Mouse (Mus musculus) MN1 (cell line): ENCODE results near the gene Adprhl1.

Source experiments
- DNase-seq: peaks from one replicate; pipeline ENCODE4 v3.0.0-alpha.2; 2016; ENCODE audit warnings: low spot score

Gene Adprhl1

GRCm38 (mm10) chr8:13229802-13230201 lies 24.2 kb downstream of the Adprhl1 start:
- no peak for DNase-seq

- no peak for DNase-seq
Observed at GRCm38 (mm10) chr8:13228923-13229610, 24.9 kb downstream of the Adprhl1 start.

GRCm38 (mm10) chr8:13227184-13227583 lies 26.8 kb downstream of the Adprhl1 start:
- peak; percentile 60 for DNase-seq

- no peak for DNase-seq
Observed at GRCm38 (mm10) chr8:13226288-13226687, 27.7 kb downstream of the Adprhl1 start.

- no peak for DNase-seq
Observed at GRCm38 (mm10) chr8:13224426-13224825, 29.5 kb downstream of the Adprhl1 start.

- DNase-seq = no peak
Observed at GRCm38 (mm10) chr8:13218441-13218840, 35.5 kb downstream of the Adprhl1 start.

GRCm38 (mm10) chr8:13217986-13218385 lies 36.0 kb downstream of the Adprhl1 start:
- no peak for DNase-seq

- no peak for DNase-seq
Observed at GRCm38 (mm10) chr8:13217093-13217492, 36.9 kb downstream of the Adprhl1 start.

GRCm38 (mm10) chr8:13216386-13216785 lies 37.6 kb downstream of the Adprhl1 start:
- no peak for DNase-seq

GRCm38 (mm10) chr8:13213479-13214268 lies 40.3 kb downstream of the Adprhl1 start:
- DNase-seq = peak; percentile 92

GRCm38 (mm10) chr8:13209770-13210169 lies 44.2 kb downstream of the Adprhl1 start:
- DNase-seq = peak; percentile 37

- DNase-seq = peak; percentile 66
Observed at GRCm38 (mm10) chr8:13208627-13209355, 45.2 kb downstream of the Adprhl1 start.

- no peak for DNase-seq
Observed at GRCm38 (mm10) chr8:13206290-13206689, 47.7 kb downstream of the Adprhl1 start.

GRCm38 (mm10) chr8:13205311-13205710 lies 48.7 kb downstream of the Adprhl1 start:
- DNase-seq = no peak

- DNase-seq = peak; percentile 34
Observed at GRCm38 (mm10) chr8:13204371-13205140, 49.4 kb downstream of the Adprhl1 start.

- no peak for DNase-seq
Observed at GRCm38 (mm10) chr8:13203472-13203871, 50.5 kb downstream of the Adprhl1 start.

- no peak for DNase-seq
Observed at GRCm38 (mm10) chr8:13202806-13203205, 51.2 kb downstream of the Adprhl1 start.

- DNase-seq = no peak
Observed at GRCm38 (mm10) chr8:13202041-13202440, 51.9 kb downstream of the Adprhl1 start.

- no peak for DNase-seq
Observed at GRCm38 (mm10) chr8:13201013-13201334, 53.0 kb downstream of the Adprhl1 start.

GRCm38 (mm10) chr8:13200301-13201012 lies 53.5 kb downstream of the Adprhl1 start, which contains the start of gene Grtp1:
Gene Grtp1, minus strand, starts transcription at chr8:13200620.
- DNase-seq = no peak

GRCm38 (mm10) chr8:13199385-13200061 lies 54.4 kb downstream of the Adprhl1 start:
- DNase-seq = no peak
